Mouse (Mus musculus) lung, postnatal 25 days (tissue): ENCODE data around the gene Dennd1a.

Source experiments
- DNase-seq: peaks from one replicate; pipeline ENCODE4 v3.0.0; 2022; ENCODE audit warnings: low spot score

Gene Dennd1a

GRCm38 (mm10) chr2:38164326-38165035 is 122.7 kb downstream of the Dennd1a start:
- peak; percentile 23 for DNase-seq

DNA sequence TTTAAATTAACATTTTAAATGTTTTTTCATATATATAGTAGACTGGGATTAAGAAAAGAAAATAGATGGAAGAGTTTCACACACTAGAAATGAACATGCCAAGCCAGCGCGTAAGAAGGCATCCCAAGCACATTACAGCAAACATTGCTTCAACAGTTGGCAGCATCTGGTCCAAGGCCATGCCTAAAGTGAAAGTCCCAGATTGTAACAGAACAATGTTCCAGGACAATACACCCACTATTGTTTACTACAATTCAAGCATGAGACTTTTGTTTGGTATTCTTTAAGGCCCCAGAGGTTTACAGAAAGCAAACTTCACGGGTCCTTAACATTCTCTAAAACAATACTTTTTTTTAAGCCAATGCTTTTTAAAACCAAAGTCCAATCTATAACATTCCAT is 124.7 kb downstream of the Dennd1a start:
- peak; percentile 32 for DNase-seq

GRCm38 (mm10) chr2:38161484-38161883 is 125.7 kb downstream of the Dennd1a start:
- no peak for DNase-seq

- DNase-seq = no peak
Measured at GRCm38 (mm10) chr2:38159736-38160135, 127.5 kb downstream of the Dennd1a start.

- no peak for DNase-seq
Measured at GRCm38 (mm10) chr2:38157002-38157401, 130.2 kb downstream of the Dennd1a start.

DNA sequence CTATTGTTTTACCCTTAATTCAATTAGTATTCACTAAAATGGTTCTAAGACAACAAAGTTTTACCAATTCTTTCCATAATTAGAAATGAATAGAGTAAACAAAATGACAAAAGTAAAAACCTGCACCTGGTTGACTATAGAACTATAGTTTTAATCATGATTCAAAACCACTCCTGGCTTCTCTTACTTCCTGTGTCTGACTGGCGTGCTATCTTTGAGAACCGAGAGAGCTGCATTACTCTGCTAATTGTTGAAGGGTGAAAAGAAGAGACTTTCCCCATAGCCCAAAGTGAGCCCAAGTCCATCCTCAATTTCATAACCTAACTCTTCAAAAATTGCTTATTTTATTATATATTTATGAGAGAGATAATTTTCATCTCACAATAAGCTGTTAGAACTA is 131.2 kb downstream of the Dennd1a start:
- no peak for DNase-seq

DNA sequence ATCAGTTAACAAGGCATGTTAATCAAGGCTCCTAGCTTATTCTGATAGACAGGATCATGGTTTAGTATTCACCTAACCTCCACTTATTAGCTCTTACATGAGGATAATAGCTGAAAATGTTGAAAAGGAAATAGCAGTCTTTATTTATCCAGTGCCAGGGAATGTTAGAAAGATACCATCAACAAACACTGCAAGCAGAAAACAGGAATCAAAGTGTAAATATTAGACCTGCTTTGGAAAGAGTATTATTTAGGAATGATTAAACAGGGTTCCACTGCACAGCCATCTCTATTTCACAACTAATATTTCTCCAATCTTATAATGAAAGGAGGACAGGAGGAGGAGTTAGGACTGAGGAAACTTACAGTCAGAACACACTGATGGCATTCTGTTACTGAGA is 142.4 kb downstream of the Dennd1a start:
- no peak for DNase-seq

- DNase-seq = no peak
Measured at GRCm38 (mm10) chr2:38144067-38144779, 143.0 kb downstream of the Dennd1a start.

DNA sequence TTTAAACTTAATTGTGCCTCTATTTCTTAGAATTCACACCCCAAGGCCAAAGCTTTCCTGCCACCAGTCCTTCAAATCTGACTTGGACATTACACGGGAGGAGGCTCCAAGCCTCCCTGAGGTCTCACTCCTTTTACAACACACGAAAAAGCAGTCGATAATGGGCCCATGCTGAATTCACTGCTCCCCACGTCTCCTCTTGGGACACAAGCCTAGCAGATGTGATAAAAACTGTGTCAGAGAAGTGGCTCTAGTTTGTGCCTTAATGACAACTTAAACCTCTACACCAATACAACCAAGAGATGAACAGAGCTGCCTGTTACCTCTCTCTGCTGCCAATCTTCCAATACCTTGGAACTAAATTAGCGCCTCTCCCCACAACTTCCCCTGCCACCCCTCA is 144.3 kb downstream of the Dennd1a start:
- DNase-seq = no peak

GRCm38 (mm10) chr2:38142210-38142609 is 145.0 kb downstream of the Dennd1a start:
- no peak for DNase-seq

- DNase-seq = no peak
Measured at GRCm38 (mm10) chr2:38139536-38139935, 147.7 kb downstream of the Dennd1a start.

DNA sequence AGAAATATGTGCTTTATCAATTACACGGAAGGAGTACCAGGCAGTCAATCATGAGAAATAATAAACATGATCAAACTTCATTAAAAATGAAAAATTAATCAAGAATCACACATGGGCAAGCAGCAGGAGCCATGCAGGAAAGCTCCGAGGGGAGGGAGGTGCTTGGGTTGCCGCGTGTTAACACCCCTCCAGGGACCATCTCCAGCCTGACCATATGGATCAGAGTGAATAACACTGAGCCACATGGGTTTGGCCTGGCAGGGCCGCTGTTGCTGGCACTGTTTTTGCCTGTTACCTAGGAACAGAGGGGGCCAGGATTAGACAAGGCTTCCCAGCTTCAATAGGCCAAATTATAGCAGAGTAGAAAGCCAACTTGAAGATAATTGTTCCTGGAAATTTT is 150.1 kb downstream of the Dennd1a start:
- DNase-seq = no peak

DNA sequence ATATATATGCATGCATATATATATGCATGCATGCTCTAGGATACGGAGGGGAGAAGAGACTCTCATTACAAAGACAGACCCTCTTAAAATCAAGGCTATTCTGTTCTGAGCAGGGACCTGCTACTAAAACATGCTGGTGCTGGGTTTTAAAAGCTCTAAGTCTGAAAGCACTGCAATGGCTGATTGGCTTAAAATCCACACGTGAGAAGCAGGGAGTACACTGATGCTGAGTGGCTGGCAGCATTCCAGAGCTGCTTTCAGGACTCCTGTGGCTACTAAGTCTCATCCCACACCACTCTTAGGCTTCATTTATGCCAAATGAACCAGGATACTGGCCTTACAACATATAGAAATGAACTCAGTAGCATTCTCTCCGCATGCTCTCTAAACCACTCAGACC is 151.8 kb downstream of the Dennd1a start:
- no peak for DNase-seq

GRCm38 (mm10) chr2:38133036-38133825 is 154.0 kb downstream of the Dennd1a start:
- no peak for DNase-seq

DNA sequence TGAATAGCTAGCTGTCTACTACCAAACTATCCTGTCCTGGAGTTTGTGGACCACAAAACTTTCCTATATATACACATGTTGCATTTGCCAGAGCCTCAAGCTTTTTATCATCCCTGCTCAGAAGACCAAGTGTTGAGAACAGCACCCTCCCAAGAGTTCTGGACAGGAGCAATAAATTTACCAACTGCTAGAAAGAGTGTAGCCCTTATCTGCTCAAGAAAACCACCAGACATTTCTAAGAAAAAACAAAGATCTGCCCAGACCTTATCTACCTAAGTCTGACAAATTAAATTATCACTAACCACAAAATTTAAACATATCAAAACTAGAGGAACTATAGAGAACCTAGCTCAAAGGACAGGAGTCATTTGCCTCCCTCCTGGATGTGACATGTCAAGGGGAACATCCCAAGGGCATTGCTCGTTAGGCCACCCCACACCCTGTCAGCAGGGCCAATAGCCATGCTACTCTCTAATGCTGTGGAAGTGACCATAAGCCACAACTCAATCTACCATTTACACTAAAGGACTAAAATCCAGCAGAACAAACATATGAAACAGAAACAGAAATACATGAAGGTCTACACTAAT is 154.9 kb downstream of the Dennd1a start:
- no peak for DNase-seq

GRCm38 (mm10) chr2:38131538-38131937 is 155.7 kb downstream of the Dennd1a start:
- DNase-seq = no peak

- no peak for DNase-seq
Measured at GRCm38 (mm10) chr2:38129961-38130802, 157.0 kb downstream of the Dennd1a start.

DNA sequence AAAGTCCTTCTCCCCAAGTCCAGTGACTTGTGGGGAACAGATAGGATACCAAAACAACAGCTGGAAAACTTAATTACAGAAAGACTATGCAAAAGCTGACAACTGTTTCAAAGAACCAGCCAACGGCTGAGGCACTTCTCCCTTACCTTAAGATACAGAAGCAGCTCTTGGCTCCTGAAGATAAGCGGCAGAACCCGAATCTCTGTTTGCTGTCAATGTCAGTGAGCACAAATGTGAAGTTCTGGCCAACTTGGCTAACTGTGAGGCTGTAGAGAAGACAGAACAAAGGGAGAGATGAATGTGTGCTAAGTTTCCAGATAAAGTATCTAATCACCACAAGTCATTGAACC is 160.8 kb downstream of the Dennd1a start:
- DNase-seq = no peak

GRCm38 (mm10) chr2:38125671-38126382 is 161.4 kb downstream of the Dennd1a start:
- DNase-seq = no peak

DNA sequence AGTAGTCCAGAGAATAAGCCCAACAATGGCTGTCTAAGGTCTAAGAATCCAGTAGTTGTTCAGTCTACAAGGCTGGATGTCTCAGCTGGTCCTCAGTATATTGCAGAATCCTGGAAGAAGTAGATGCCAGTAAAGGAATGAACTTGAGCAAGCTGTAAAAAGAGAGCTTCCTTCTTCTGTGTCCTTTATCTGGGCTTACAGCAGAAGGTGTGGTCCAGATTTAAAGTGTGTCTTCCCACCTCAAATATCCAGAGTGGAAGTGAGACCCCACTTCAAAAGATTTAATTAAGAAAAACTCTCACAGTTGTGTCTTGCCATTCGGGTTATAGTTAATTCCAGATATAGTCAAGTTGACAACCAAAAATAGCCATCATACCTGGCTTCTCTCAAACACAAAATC is 162.5 kb downstream of the Dennd1a start:
- no peak for DNase-seq

DNA sequence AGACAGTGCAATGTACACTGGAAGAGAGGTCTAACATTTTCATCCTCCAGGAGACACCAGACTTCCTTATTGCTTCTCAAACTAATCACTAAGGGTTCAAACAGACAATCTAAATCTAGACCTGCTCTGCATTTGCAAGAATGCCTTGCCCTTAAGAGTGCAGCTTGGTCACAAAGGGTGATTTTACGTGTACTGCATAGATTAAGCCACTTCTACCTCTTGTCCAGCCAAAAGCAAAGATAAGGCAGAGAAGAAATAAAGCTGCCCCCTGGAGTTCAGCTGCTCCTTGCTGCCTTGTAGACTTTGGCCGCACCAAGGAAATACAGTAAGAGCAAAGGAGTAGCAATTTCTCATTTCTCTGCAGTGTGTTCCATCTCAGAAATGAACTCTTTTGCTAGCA is 172.2 kb downstream of the Dennd1a start:
- DNase-seq = no peak
